Mouse (Mus musculus): ENCODE results near the gene Plagl1. TPM values are rescaled to one million over a fixed set of nuclear protein-coding genes. Genes with fewer than 3 reads are reported as not detected.
A peak's percentile ranks its signal among the peaks of the same experiment; 100 is the strongest.

Plagl1 gene
- polyA plus RNA-seq, 1 experiment from 2014 or later = 391 TPM

- WGBS = 87% methylated on average over 5 of the region's 5 CpGs
- Histone ChIP-seq H3K27ac (replicated peaks; ENCODE audit: low read depth, low read length) (no peak overlapping the region), H3K4me1 (ENCODE audit: control insufficient read depth, insufficient read depth, low read length) (no peaks in the 10 kb centered on the region), H3K27me3 (replicated peaks; ENCODE audit: control insufficient read depth, insufficient read depth, low read length) (no peaks in the 10 kb centered on the region), H3K9ac (ENCODE audit: low read depth, low read length) (no peak overlapping the region), H3K9me3 (ENCODE audit: control insufficient read depth, low read length) (no peaks in the 10 kb centered on the region), H3K36me3 (ENCODE audit: control insufficient read depth, insufficient read depth, low read length) (no peaks in the 10 kb centered on the region), H3K4me3 (ENCODE audit: low read depth, low read length) (no peak overlapping the region), H3K4me2 (ENCODE audit: low read depth, low read length) (no peak overlapping the region)
- no peak for ATAC-seq (ENCODE audit: low read depth)
- no peak for DNase-seq (ENCODE audit: low spot score)
Observed at GRCm38 (mm10) chr10:13029416-13029815, 30.9 kb upstream of the Plagl1 start.

- H3K4me1 ChIP-seq (ENCODE audit: control insufficient read depth, insufficient read depth, low read length) = no peaks in the 10 kb centered on the region
- no peak overlapping the region for H3K4me3 ChIP-seq (ENCODE audit: low read depth, low read length)
- 0 out of 2 replicates have a peak, but pooled peaks cover 4% of the 10 kb centered on the region for H3K9me3 ChIP-seq (ENCODE audit: control insufficient read depth, low read length)
- H3K36me3 ChIP-seq (ENCODE audit: control insufficient read depth, insufficient read depth, low read length) = no peaks in the 10 kb centered on the region
- H3K27ac ChIP-seq (replicated peaks; ENCODE audit: low read depth, low read length) = no peak overlapping the region
- DNase-seq (ENCODE audit: low spot score) (no peak), ATAC-seq (ENCODE audit: low read depth) (no peak)
- no peaks in the 10 kb centered on the region for H3K27me3 ChIP-seq (replicated peaks; ENCODE audit: control insufficient read depth, insufficient read depth, low read length)
- 88% methylated on average over 3 of the region's 3 CpGs for whole genome bisulfite sequencing
- H3K9ac ChIP-seq (ENCODE audit: low read depth, low read length) = no peak overlapping the region
- H3K4me2 ChIP-seq (ENCODE audit: low read depth, low read length) = no peak overlapping the region
Observed at GRCm38 (mm10) chr10:13035270-13035669, 25.0 kb upstream of the Plagl1 start.

- WGBS = 78% methylated on average over 5 of the region's 5 CpGs
- Histone ChIP-seq H3K4me2 (ENCODE audit: low read depth, low read length) (no peak overlapping the region), H3K9me3 (ENCODE audit: control insufficient read depth, low read length) (0 out of 2 replicates have a peak, but pooled peaks cover 4% of the 10 kb centered on the region), H3K4me1 (ENCODE audit: control insufficient read depth, insufficient read depth, low read length) (no peaks in the 10 kb centered on the region), H3K4me3 (ENCODE audit: low read depth, low read length) (no peak overlapping the region), H3K27me3 (replicated peaks; ENCODE audit: control insufficient read depth, insufficient read depth, low read length) (no peaks in the 10 kb centered on the region), H3K9ac (ENCODE audit: low read depth, low read length) (no peak overlapping the region), H3K36me3 (ENCODE audit: control insufficient read depth, insufficient read depth, low read length) (no peaks in the 10 kb centered on the region), H3K27ac (replicated peaks; ENCODE audit: low read depth, low read length) (no peak overlapping the region)
- DNase-seq (ENCODE audit: low spot score) = no peak
- no peak for ATAC-seq (ENCODE audit: low read depth)
Observed at GRCm38 (mm10) chr10:13039637-13040174, 20.6 kb upstream of the Plagl1 start.

GRCm38 (mm10) chr10:13044659-13045058, 15.6 kb upstream of the Plagl1 start:
- H3K27me3 ChIP-seq (replicated peaks; ENCODE audit: control insufficient read depth, insufficient read depth, low read length) = no peaks in the 10 kb centered on the region
- H3K4me3 ChIP-seq (ENCODE audit: low read depth, low read length) = no peak overlapping the region
- H3K9ac ChIP-seq (ENCODE audit: low read depth, low read length) = no peak overlapping the region
- no peaks in the 10 kb centered on the region for H3K4me1 ChIP-seq (ENCODE audit: control insufficient read depth, insufficient read depth, low read length)
- H3K27ac ChIP-seq (replicated peaks; ENCODE audit: low read depth, low read length) = no peak overlapping the region
- ATAC-seq (ENCODE audit: low read depth) = no peak
- WGBS = 83% methylated on average over 11 of the region's 11 CpGs
- no peak overlapping the region for H3K4me2 ChIP-seq (ENCODE audit: low read depth, low read length)
- no peaks in the 10 kb centered on the region for H3K9me3 ChIP-seq (ENCODE audit: control insufficient read depth, low read length)
- H3K36me3 ChIP-seq (ENCODE audit: control insufficient read depth, insufficient read depth, low read length) = no peaks in the 10 kb centered on the region
- DNase-seq (ENCODE audit: low spot score) = no peak

GRCm38 (mm10) chr10:13047816-13048215, 12.5 kb upstream of the Plagl1 start:
- DNase-seq (ENCODE audit: low spot score) = no peak

GRCm38 (mm10) chr10:13056863-13057381, 3.4 kb upstream of the Plagl1 start:
- no peak overlapping the region for H3K4me3 ChIP-seq (ENCODE audit: low read depth, low read length)
- WGBS = 80% methylated on average over 6 of the region's 6 CpGs
- H3K4me1 ChIP-seq (ENCODE audit: control insufficient read depth, insufficient read depth, low read length) = 0 out of 2 replicates have a peak, but pooled peaks cover 5% of the 10 kb centered on the region
- ATAC-seq (ENCODE audit: low read depth) = no peak
- H3K27ac ChIP-seq (replicated peaks; ENCODE audit: low read depth, low read length) = no peak overlapping the region
- H3K36me3 ChIP-seq (ENCODE audit: control insufficient read depth, insufficient read depth, low read length) = no peaks in the 10 kb centered on the region
- H3K9ac ChIP-seq (ENCODE audit: low read depth, low read length) = no peak overlapping the region
- no peak overlapping the region for H3K4me2 ChIP-seq (ENCODE audit: low read depth, low read length)
- peaks cover 22% of the 10 kb centered on the region for H3K27me3 ChIP-seq (replicated peaks; ENCODE audit: control insufficient read depth, insufficient read depth, low read length)
- H3K9me3 ChIP-seq (ENCODE audit: control insufficient read depth, low read length) = no peaks in the 10 kb centered on the region
- DNase-seq (ENCODE audit: low spot score) = no peak

More at GRCm38 (mm10) chr10:13047816-13048215, 12.5 kb upstream of the Plagl1 start:
- no peak for ATAC-seq (ENCODE audit: low read depth)
- WGBS = 41% methylated on average over 4 of the region's 4 CpGs
- Histone ChIP-seq H3K36me3 (ENCODE audit: control insufficient read depth, insufficient read depth, low read length) (no peaks in the 10 kb centered on the region), H3K27ac (replicated peaks; ENCODE audit: low read depth, low read length) (no peak overlapping the region), H3K9me3 (ENCODE audit: control insufficient read depth, low read length) (no peaks in the 10 kb centered on the region), H3K4me1 (ENCODE audit: control insufficient read depth, insufficient read depth, low read length) (no peaks in the 10 kb centered on the region), H3K4me3 (ENCODE audit: low read depth, low read length) (no peak overlapping the region), H3K9ac (ENCODE audit: low read depth, low read length) (no peak overlapping the region), H3K27me3 (replicated peaks; ENCODE audit: control insufficient read depth, insufficient read depth, low read length) (no peaks in the 10 kb centered on the region), H3K4me2 (ENCODE audit: low read depth, low read length) (no peak overlapping the region)

GRCm38 (mm10) chr10:13060821-13061671, 742 bp downstream of the Plagl1 start:
- Histone ChIP-seq H3K9ac (ENCODE audit: low read depth, low read length) (peak overlapping the region; percentile 41), H3K4me1 (ENCODE audit: control insufficient read depth, insufficient read depth, low read length) (0 out of 2 replicates have a peak, but pooled peaks cover 5% of the 10 kb centered on the region), H3K27me3 (replicated peaks; ENCODE audit: control insufficient read depth, insufficient read depth, low read length) (peaks cover 28% of the 10 kb centered on the region), H3K36me3 (ENCODE audit: control insufficient read depth, insufficient read depth, low read length) (no peaks in the 10 kb centered on the region), H3K27ac (replicated peaks; ENCODE audit: low read depth, low read length) (no peak overlapping the region), H3K4me3 (ENCODE audit: low read depth, low read length) (peak overlapping the region; percentile 40), H3K9me3 (ENCODE audit: control insufficient read depth, low read length) (no peaks in the 10 kb centered on the region), H3K4me2 (ENCODE audit: low read depth, low read length) (peak overlapping the region; percentile 70)
- 12% methylated on average over 32 of the region's 46 CpGs for WGBS
- DNase-seq (ENCODE audit: low spot score) (no peak), ATAC-seq (ENCODE audit: low read depth) (peak; percentile 33; the same call in 1 of the 2 replicates)

GRCm38 (mm10) chr10:13062373-13062772, 2.1 kb downstream of the Plagl1 start:
- no peak overlapping the region for H3K9ac ChIP-seq (ENCODE audit: low read depth, low read length)
- ATAC-seq (ENCODE audit: low read depth) (no peak), DNase-seq (ENCODE audit: low spot score) (no peak)
- H3K4me1 ChIP-seq (ENCODE audit: control insufficient read depth, insufficient read depth, low read length) = 0 out of 2 replicates have a peak, but pooled peaks cover 5% of the 10 kb centered on the region
- WGBS = 47% methylated on average over 8 of the region's 8 CpGs
- H3K36me3 ChIP-seq (ENCODE audit: control insufficient read depth, insufficient read depth, low read length) = no peaks in the 10 kb centered on the region
- H3K9me3 ChIP-seq (ENCODE audit: control insufficient read depth, low read length) = no peaks in the 10 kb centered on the region
- peaks cover 28% of the 10 kb centered on the region for H3K27me3 ChIP-seq (replicated peaks; ENCODE audit: control insufficient read depth, insufficient read depth, low read length)
- no peak overlapping the region for H3K4me2 ChIP-seq (ENCODE audit: low read depth, low read length)
- H3K4me3 ChIP-seq (ENCODE audit: low read depth, low read length) = no peak overlapping the region
- H3K27ac ChIP-seq (replicated peaks; ENCODE audit: low read depth, low read length) = no peak overlapping the region

Data from embryonic facial prominence, embryonic 14.5 days (tissue).